ENCODE assay signal across 21 mouse cellular contexts in genomic region chr8:25428761-25429160, GRCm38 (mm10).
DNase-seq lines count a peak whose midpoint lies in the region; ATAC-seq and TF ChIP-seq lines count a peak whose summit lies in the region.
"Had no signal": no experiment of that assay in that cellular context is flagged by ENCODE, and none has a peak within 500 bp of the region (broad histone marks: within the 10 kb centered on the region; RNA-seq: fewer than 3 reads in every experiment).

No protein-coding gene starts in this region.

- no peak overlapping the region for H3ac ChIP-seq in C2C12 (ENCODE audit: control insufficient read depth, insufficient read length, low read depth)

- H3K4me1 ChIP-seq in kidney, embryonic 14.5 days (ENCODE audit: control insufficient read depth, insufficient read depth, low read length) = peaks cover 31% of the 10 kb centered on the region

- ATAC-seq in kidney, embryonic 14.5 days (ENCODE audit: low FRiP score, low TSS enrichment) = peak; percentile 87
- ATAC-seq in erythroid progenitor cell, adult 5-6 weeks (replicated peaks; ENCODE audit: low FRiP score, poor library complexity, severe bottlenecking) = no peak
- ATAC-seq: forebrain, embryonic 14.5 days; intestine, embryonic 16.5 days had no signal

- 22% methylated on average over 2 of the region's 2 CpGs for WGBS in kidney, embryonic 14.5 days

- no peak overlapping the region for H3K4me3 ChIP-seq in kidney, embryonic 14.5 days (ENCODE audit: low read length)
- H3K4me3 ChIP-seq in C2C12 (ENCODE audit: insufficient read depth, poor library complexity, severe bottlenecking) = no peak overlapping the region
- H3K4me3 ChIP-seq: hindbrain, embryonic 15.5 days; midbrain, embryonic 12.5 days; neural tube, embryonic 15.5 days had no signal

- DNase-seq in adrenal gland, adult (ENCODE audit: inconsistent age in 2 of 2, low spot score in 1 of 2) = peak; percentile 33 to 58
- no peak for DNase-seq in adrenal gland, postnatal 4 days (ENCODE audit: low spot score in 2 of 2)
- no peak for DNase-seq in kidney, postnatal 14 days
- peak; percentile 20 for DNase-seq in gastrocnemius, postnatal 10 days
- no peak for DNase-seq in testis, postnatal 10 days (ENCODE audit: low spot score)
- DNase-seq: cerebellum, adult 2 months; cerebellum, postnatal 36 days; heart, adult 18-20 months; heart, postnatal 36 days; layer of hippocampus, postnatal 36 days; right cerebral cortex, postnatal 14 days had no signal

- peak overlapping the region; percentile 81 for H3K27ac ChIP-seq in kidney, embryonic 14.5 days (ENCODE audit: low read depth, low read length)
- H3K27ac ChIP-seq: hindbrain, embryonic 15.5 days; liver, embryonic 14.5 days; midbrain, embryonic 12.5 days; neural tube, embryonic 15.5 days had no signal

- no peak overlapping the region for H3K9ac ChIP-seq in kidney, embryonic 14.5 days (ENCODE audit: low read depth, low read length)
- H3K9ac ChIP-seq: hindbrain, embryonic 15.5 days; liver, embryonic 14.5 days; midbrain, embryonic 12.5 days; neural tube, embryonic 15.5 days had no signal

- no peak for TF ChIP-seq CTCF in C2C12 (IDR thresholded peaks at IDR 0.05; ENCODE audit: control insufficient read depth, insufficient read depth, insufficient read length)

- no peaks in the 10 kb centered on the region for H3K36me3 ChIP-seq in kidney, embryonic 14.5 days (ENCODE audit: control insufficient read depth, insufficient read depth, low read length)
- H3K36me3 ChIP-seq in C2C12 (ENCODE audit: control insufficient read depth, insufficient read depth) = no peaks in the 10 kb centered on the region
- H3K36me3 ChIP-seq: hindbrain, embryonic 15.5 days; midbrain, embryonic 12.5 days; neural tube, embryonic 15.5 days had no signal

- H3K4me2 ChIP-seq in kidney, embryonic 14.5 days (replicated peaks; ENCODE audit: low read depth, low read length) = no peak overlapping the region
- H3K4me2 ChIP-seq: hindbrain, embryonic 15.5 days; midbrain, embryonic 12.5 days; neural tube, embryonic 15.5 days had no signal

- H3K9me3 ChIP-seq in kidney, embryonic 14.5 days (ENCODE audit: control insufficient read depth, low read length) = peaks cover 6% of the 10 kb centered on the region; the same call in 1 of the 2 replicates
- H3K9me3 ChIP-seq: hindbrain, embryonic 15.5 days; neural tube, embryonic 15.5 days had no signal

- no peaks in the 10 kb centered on the region for H3K27me3 ChIP-seq in kidney, embryonic 14.5 days (ENCODE audit: control insufficient read depth, insufficient read depth, low read length)
- no peaks in the 10 kb centered on the region for H3K27me3 ChIP-seq in C2C12 (ENCODE audit: control insufficient read depth, insufficient read depth, insufficient read length)
- H3K27me3 ChIP-seq: CH12.LX; hindbrain, embryonic 15.5 days; midbrain, embryonic 12.5 days; neural tube, embryonic 15.5 days had no signal

- no peaks in the 10 kb centered on the region for H3K79me2 ChIP-seq in C2C12 (ENCODE audit: control insufficient read depth, insufficient read depth)

- no peaks in the 10 kb centered on the region for H3K79me3 ChIP-seq in C2C12 (ENCODE audit: low read depth)

TF ChIP-seq in C2C12, 6 proteins besides CTCF, POLR2A, EP300 and RAD21:
- TF ChIP-seq FOSL1 (IDR thresholded peaks at IDR 0.05; ENCODE audit: insufficient read depth, low read length, poor library complexity, severe bottlenecking) = no peak
- peak; percentile 7 for TF ChIP-seq MYOD1 (IDR thresholded peaks at IDR 0.05; ENCODE audit: control insufficient read depth, insufficient read length, low read depth)
- no peak for TF ChIP-seq MYOG (IDR thresholded peaks at IDR 0.05; ENCODE audit: control insufficient read depth, extremely low read depth, insufficient read length)
TF ChIP-seq in C2C12: peak in this region for 1.

Comparison
In these comparisons a context has a peak if more than half of its experiments do, and no peak if none do; other contexts are left out.
1. DNase-seq: peak in adrenal gland, adult (2 of 2) and gastrocnemius, postnatal 10 days (single experiment); none in adrenal gland, postnatal 4 days (0 of 2), kidney, postnatal 14 days (single experiment) and testis, postnatal 10 days (single experiment).